Mouse (Mus musculus): ENCODE measurements at regions not wholly inside any gene's neighbourhood (a gene's known extent, or its start where the extent isn't known, plus 50 kb on each side); places are given as distances from the start of the nearest gene placed in this dataset.
A peak's percentile ranks its signal among the peaks of the same experiment; 100 is the strongest.
"Not testable (repeated sequence)": the region's sequence is repeated elsewhere in the genome, so short reads cannot be mapped to it uniquely, and the experiment has no call there.

DNA sequence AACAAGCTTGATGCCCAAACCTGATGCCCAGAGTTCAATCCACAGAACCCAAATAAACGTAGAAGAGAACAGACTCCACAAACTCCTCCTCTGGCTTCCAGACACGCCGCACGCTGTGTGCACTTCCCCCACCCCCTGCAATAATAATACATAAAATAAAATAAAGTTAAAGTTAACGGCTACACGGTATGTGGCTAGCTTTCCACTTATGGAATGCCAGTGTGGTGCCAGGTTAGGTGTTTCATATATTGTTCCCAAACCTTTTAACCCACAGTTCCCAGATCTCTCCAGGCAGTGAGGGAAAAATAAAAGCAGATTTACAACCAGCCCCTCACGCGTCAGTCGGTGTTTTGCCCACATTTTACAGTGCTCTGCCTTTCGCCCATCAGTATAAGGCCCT is 233.8 kb upstream of the Jarid2 start:
- H3K9me3 ChIP-seq (replicated peaks; ENCODE audit: control insufficient read depth, low read length): no peaks in the 10 kb centered on the region
- no peak overlapping the region for H3K27ac ChIP-seq (ENCODE audit: low read depth, low read length)
- no peaks in the 10 kb centered on the region for H3K36me3 ChIP-seq (ENCODE audit: control insufficient read depth, insufficient read depth, low read length)
- no peak overlapping the region for H3K4me3 ChIP-seq (ENCODE audit: low read depth, low read length)
- no peaks in the 10 kb centered on the region for H3K27me3 ChIP-seq (replicated peaks; ENCODE audit: control insufficient read depth, insufficient read depth, low read length)
- no peak for DNase-seq (ENCODE audit: low spot score)
- no peaks in the 10 kb centered on the region for H3K4me1 ChIP-seq (ENCODE audit: control insufficient read depth, insufficient read depth, low read length)
- ATAC-seq: no peak
- no peak overlapping the region for H3K9ac ChIP-seq (ENCODE audit: low read length)
- 91% methylated on average over 10 of the region's 10 CpGs for WGBS
- no peak overlapping the region for H3K4me2 ChIP-seq (ENCODE audit: low read length)

DNA sequence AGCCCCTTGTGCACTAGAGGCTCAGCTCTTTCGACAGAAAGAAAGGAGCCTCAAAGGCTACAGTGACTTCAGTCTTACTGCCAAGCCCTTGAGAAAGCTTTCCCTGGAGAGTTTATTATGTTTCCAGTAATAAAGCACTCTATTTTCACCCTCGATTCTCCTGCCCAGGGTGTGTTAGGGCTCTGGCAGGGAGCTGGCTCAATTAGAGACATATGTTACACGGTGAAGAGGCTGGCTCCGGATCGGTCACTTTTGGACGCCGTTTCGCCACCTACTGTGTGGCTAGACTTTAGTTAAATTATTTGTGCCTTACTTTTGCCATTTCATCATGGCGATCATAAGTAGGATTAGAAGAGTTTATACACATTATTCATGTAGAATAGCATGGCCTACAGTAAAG is 232.7 kb upstream of the Jarid2 start:
- DNase-seq (ENCODE audit: low spot score) (peak; percentile 46), ATAC-seq (no peak)
- no peaks in the 10 kb centered on the region for H3K36me3 ChIP-seq (ENCODE audit: control insufficient read depth, insufficient read depth, low read length)
- no peaks in the 10 kb centered on the region for H3K9me3 ChIP-seq (replicated peaks; ENCODE audit: control insufficient read depth, low read length)
- H3K9ac ChIP-seq (ENCODE audit: low read length): no peak overlapping the region
- no peak overlapping the region for H3K4me2 ChIP-seq (ENCODE audit: low read length)
- H3K4me3 ChIP-seq (ENCODE audit: low read depth, low read length): no peak overlapping the region
- no peaks in the 10 kb centered on the region for H3K27me3 ChIP-seq (replicated peaks; ENCODE audit: control insufficient read depth, insufficient read depth, low read length)
- H3K4me1 ChIP-seq (ENCODE audit: control insufficient read depth, insufficient read depth, low read length): peaks cover under 1% of the 10 kb centered on the region; the same call in 1 of the 2 replicates
- 46% methylated on average over 9 of the region's 9 CpGs for WGBS
- no peak overlapping the region for H3K27ac ChIP-seq (ENCODE audit: low read depth, low read length)

DNA sequence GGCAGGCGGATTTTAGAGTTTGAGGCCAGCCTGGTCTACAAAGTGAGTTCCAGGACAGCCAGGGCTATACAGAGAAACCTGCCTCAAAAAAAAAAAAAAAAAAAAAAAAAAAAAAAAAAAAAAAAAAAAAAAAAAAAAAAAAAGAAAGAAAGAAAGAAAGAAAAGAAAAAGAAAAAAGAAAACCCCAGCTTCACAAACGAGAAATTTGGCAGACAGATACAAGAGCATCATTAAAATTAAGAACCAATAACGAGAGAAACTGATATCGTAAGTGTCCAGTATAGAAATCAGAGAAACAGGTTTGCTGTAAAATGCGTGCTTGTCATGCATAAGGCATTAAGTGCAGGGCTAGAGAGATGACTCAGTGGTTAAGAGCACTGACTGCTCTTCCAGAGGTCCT is 228.4 kb upstream of the Jarid2 start:
- WGBS: 83% methylated on average over 5 of the region's 5 CpGs
- not testable (repeated sequence) for H3K27ac ChIP-seq (ENCODE audit: low read depth, low read length); H3K4me3 ChIP-seq (ENCODE audit: low read depth, low read length); H3K27me3 ChIP-seq (replicated peaks; ENCODE audit: control insufficient read depth, insufficient read depth, low read length); DNase-seq (ENCODE audit: low spot score); H3K9ac ChIP-seq (ENCODE audit: low read length); H3K4me2 ChIP-seq (ENCODE audit: low read length); H3K9me3 ChIP-seq (replicated peaks; ENCODE audit: control insufficient read depth, low read length); H3K36me3 ChIP-seq (ENCODE audit: control insufficient read depth, insufficient read depth, low read length); H3K4me1 ChIP-seq (ENCODE audit: control insufficient read depth, insufficient read depth, low read length); ATAC-seq

DNA sequence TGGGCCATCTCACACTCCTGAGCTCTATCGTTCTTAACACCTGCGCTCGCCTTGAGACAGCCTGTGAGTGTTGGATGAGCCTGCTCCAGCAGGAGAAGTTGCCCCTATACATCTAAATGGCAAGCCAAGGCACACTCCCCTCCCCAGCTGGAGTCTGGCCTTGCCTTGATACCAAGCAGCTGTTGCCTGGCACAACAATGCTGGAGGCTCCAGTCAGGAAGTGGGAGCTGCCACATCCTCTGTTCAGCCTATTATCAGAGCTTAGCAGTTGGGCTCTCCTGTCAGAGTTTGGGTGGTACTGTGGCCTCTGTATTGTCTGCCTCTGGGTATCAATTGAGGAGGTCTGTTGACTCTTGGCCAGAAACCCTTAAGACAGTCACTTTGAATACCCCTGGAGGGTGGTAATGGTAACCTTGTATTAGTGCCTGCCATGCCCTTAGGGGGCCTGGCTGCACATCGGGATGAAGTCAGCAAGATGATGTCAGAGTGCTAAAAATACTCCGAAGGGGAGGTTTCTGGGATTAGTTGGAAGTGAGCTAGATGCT is 227.4 kb upstream of the Jarid2 start:
- WGBS: 56% methylated on average over 5 of the region's 5 CpGs
- Histone ChIP-seq H3K4me1 (ENCODE audit: control insufficient read depth, insufficient read depth, low read length) (peaks cover 7% of the 10 kb centered on the region; the same call in 1 of the 2 replicates), H3K4me2 (ENCODE audit: low read length) (no peak overlapping the region), H3K9me3 (replicated peaks; ENCODE audit: control insufficient read depth, low read length) (no peaks in the 10 kb centered on the region), H3K4me3 (ENCODE audit: low read depth, low read length) (no peak overlapping the region), H3K9ac (ENCODE audit: low read length) (no peak overlapping the region), H3K27me3 (replicated peaks; ENCODE audit: control insufficient read depth, insufficient read depth, low read length) (no peaks in the 10 kb centered on the region), H3K27ac (ENCODE audit: low read depth, low read length) (no peak overlapping the region), H3K36me3 (ENCODE audit: control insufficient read depth, insufficient read depth, low read length) (no peaks in the 10 kb centered on the region)
- peak; percentile 46 for DNase-seq (ENCODE audit: low spot score)
- ATAC-seq: peak; percentile 37; the same call in 1 of the 2 replicates

DNA sequence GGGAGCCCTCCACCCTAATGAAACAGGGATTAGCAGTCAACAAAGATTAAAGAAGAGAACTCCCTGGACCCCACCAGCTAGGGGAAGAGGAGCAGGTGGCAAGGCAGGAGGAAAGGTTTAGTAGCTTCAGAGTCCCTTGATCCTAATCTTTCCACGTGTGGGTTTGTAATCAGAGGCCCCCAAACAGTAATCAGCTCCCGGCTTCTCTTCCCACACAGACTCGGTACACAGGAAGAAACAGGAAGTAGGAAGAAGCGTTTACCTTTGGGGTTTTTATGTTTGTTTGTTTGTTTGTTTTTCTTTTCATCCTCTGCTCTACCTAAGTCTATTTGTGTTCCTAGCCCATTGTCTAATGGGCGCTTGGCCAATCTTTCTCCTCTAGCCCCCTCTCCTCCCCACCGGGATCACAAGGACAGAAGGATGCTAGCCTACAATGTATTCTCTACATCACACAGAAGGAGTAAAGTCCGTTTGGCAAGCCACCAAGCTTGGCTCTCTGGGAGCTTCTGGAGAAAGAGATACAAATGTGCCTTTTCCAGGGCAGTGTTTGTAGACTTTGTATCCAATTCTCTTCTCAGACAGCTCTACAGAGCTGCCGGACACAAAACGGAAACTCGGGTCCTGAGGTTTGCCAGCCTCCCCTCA is 226.5 kb upstream of the Jarid2 start:
- DNase-seq (ENCODE audit: low spot score) (peak; percentile 39), ATAC-seq (no peak)
- Histone ChIP-seq H3K9me3 (replicated peaks; ENCODE audit: control insufficient read depth, low read length) (no peaks in the 10 kb centered on the region), H3K4me3 (ENCODE audit: low read depth, low read length) (no peak overlapping the region), H3K36me3 (ENCODE audit: control insufficient read depth, insufficient read depth, low read length) (no peaks in the 10 kb centered on the region), H3K9ac (ENCODE audit: low read length) (no peak overlapping the region), H3K27ac (ENCODE audit: low read depth, low read length) (no peak overlapping the region), H3K4me1 (ENCODE audit: control insufficient read depth, insufficient read depth, low read length) (peaks cover 7% of the 10 kb centered on the region; the same call in 1 of the 2 replicates), H3K27me3 (replicated peaks; ENCODE audit: control insufficient read depth, insufficient read depth, low read length) (no peaks in the 10 kb centered on the region), H3K4me2 (ENCODE audit: low read length) (no peak overlapping the region)
- 74% methylated on average over 10 of the region's 10 CpGs for WGBS

DNA sequence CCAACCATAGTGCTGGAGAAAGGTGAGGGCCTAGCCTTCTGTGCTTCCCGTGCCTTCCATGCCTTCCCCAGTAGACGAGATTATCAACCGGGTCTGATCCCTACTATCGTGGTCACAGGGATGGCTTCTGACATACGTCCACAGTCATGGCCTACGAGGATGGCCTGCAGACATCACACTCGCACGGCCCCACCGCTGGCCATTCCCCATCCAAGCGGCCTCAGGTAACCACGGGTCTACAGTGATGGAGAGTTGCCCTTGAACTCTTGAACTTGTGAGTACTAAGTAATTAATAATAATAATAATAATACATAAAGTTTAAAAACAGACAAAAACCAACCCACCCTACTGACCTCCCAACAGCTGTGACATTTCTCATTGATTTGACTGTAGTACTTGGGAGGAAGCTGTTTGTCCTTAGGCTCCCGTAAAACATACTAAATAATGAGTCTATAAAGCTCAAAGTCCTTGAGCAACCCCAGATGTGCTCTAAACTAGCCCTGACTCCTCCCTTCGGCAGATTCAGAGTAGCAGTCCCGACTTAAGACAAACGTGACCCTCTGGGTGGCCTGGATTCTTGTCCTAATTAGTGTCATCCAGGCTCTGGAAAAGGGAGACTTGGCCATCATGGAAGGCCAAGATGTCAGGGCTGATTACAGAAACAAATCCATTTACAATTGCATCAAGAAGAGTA is 225.9 kb upstream of the Jarid2 start:
- Histone ChIP-seq H3K27me3 (replicated peaks; ENCODE audit: control insufficient read depth, insufficient read depth, low read length) (no peaks in the 10 kb centered on the region), H3K4me2 (ENCODE audit: low read length) (no peak overlapping the region), H3K9ac (ENCODE audit: low read length) (no peak overlapping the region), H3K27ac (ENCODE audit: low read depth, low read length) (no peak overlapping the region), H3K4me3 (ENCODE audit: low read depth, low read length) (no peak overlapping the region), H3K4me1 (ENCODE audit: control insufficient read depth, insufficient read depth, low read length) (peaks cover 7% of the 10 kb centered on the region; the same call in 1 of the 2 replicates), H3K36me3 (ENCODE audit: control insufficient read depth, insufficient read depth, low read length) (no peaks in the 10 kb centered on the region), H3K9me3 (replicated peaks; ENCODE audit: control insufficient read depth, low read length) (no peaks in the 10 kb centered on the region)
- DNase-seq (ENCODE audit: low spot score): no peak
- ATAC-seq: no peak
- WGBS: 87% methylated on average over 15 of the region's 15 CpGs

DNA sequence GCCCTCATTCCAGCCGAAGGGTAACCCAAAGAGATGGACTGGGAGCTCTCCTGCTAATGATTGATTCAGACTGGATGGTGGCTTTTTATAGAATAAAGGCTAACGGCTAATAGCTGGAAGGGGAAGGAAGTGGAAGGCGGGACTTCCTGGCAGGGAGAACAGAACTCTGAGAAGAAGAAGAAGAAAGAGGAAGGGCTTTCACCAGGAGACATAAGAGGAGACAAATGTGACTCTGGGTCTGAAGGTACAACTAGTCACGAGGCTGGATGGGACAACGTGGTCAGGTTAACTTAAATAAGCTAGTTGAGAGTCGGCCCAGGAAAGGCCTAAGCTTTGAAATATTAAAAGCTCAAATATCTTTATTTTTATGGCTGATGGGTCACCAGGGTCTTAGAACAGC is 224.8 kb upstream of the Jarid2 start:
- Histone ChIP-seq H3K27me3 (replicated peaks; ENCODE audit: control insufficient read depth, insufficient read depth, low read length) (no peaks in the 10 kb centered on the region), H3K36me3 (ENCODE audit: control insufficient read depth, insufficient read depth, low read length) (no peaks in the 10 kb centered on the region), H3K9ac (ENCODE audit: low read length) (no peak overlapping the region), H3K9me3 (replicated peaks; ENCODE audit: control insufficient read depth, low read length) (no peaks in the 10 kb centered on the region), H3K27ac (ENCODE audit: low read depth, low read length) (no peak overlapping the region), H3K4me3 (ENCODE audit: low read depth, low read length) (no peak overlapping the region), H3K4me2 (ENCODE audit: low read length) (no peak overlapping the region), H3K4me1 (ENCODE audit: control insufficient read depth, insufficient read depth, low read length) (peaks cover 7% of the 10 kb centered on the region; the same call in 1 of the 2 replicates)
- DNase-seq (ENCODE audit: low spot score): no peak
- 92% methylated on average over 6 of the region's 6 CpGs for WGBS
- ATAC-seq: no peak

DNA sequence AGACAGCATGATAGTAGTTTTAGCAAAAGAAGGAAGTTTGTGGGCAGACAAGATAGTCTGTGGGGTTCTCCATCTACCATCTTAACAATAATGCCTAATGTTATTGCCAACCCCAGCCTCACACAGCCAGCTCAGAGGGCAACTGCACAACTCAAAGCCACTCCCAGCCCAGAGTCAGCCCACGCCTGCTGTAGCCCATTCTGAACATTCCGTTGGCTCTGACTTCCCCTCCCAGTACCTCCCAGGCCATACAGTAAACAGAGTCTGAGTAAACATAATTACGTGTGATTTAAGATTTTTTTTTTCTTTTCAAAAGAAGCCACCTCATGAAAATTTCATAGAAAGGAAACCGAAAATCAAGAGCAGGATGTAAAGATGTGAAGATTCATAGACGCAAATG is 222.3 kb upstream of the Jarid2 start:
- WGBS: 64% methylated on average over 5 of the region's 5 CpGs
- Histone ChIP-seq H3K9ac (ENCODE audit: low read length) (no peak overlapping the region), H3K4me1 (ENCODE audit: control insufficient read depth, insufficient read depth, low read length) (peaks cover 2% of the 10 kb centered on the region; the same call in 1 of the 2 replicates), H3K4me3 (ENCODE audit: low read depth, low read length) (no peak overlapping the region), H3K9me3 (replicated peaks; ENCODE audit: control insufficient read depth, low read length) (no peaks in the 10 kb centered on the region), H3K36me3 (ENCODE audit: control insufficient read depth, insufficient read depth, low read length) (no peaks in the 10 kb centered on the region), H3K27me3 (replicated peaks; ENCODE audit: control insufficient read depth, insufficient read depth, low read length) (no peaks in the 10 kb centered on the region), H3K27ac (ENCODE audit: low read depth, low read length) (no peak overlapping the region), H3K4me2 (ENCODE audit: low read length) (no peak overlapping the region)
- ATAC-seq (no peak), DNase-seq (ENCODE audit: low spot score) (no peak)

DNA sequence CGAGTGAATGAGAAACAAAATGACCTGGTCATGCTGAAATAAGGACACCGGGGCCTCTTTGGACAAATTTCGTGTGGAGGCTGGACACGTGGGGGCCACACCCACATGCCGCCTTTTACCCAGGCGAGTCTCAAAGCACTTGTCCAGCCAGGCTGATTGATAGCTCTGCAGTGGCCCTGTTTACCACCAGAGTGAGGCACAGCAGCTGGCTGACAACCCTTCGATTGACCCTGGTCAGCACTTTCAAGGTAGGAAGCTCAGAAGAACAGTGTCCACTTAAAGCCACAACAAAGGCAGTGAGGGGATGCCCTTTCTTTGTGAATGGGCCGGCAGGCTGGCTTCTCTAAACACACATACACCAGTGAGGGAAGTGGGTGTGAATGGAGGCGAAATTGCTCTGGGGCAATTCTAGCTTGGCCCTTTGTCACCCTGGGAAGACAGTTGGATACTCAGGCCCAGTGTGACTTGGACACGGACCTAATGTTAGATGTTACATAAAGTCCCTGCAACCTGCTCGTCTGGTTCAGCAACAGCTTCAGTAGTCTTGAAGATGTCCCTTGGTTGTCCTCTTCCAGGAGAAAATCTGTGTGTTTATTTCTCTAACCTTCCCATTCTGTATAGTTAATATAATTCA is 219.6 kb upstream of the Jarid2 start:
- no peaks in the 10 kb centered on the region for H3K9me3 ChIP-seq (replicated peaks; ENCODE audit: control insufficient read depth, low read length)
- no peaks in the 10 kb centered on the region for H3K36me3 ChIP-seq (ENCODE audit: control insufficient read depth, insufficient read depth, low read length)
- H3K27ac ChIP-seq (ENCODE audit: low read depth, low read length): no peak overlapping the region
- no peak for DNase-seq (ENCODE audit: low spot score)
- WGBS: 35% methylated on average over 11 of the region's 11 CpGs
- no peak for ATAC-seq
- H3K27me3 ChIP-seq (replicated peaks; ENCODE audit: control insufficient read depth, insufficient read depth, low read length): no peaks in the 10 kb centered on the region
- no peak overlapping the region for H3K4me2 ChIP-seq (ENCODE audit: low read length)
- H3K9ac ChIP-seq (ENCODE audit: low read length): no peak overlapping the region
- H3K4me1 ChIP-seq (ENCODE audit: control insufficient read depth, insufficient read depth, low read length): no peaks in the 10 kb centered on the region
- no peak overlapping the region for H3K4me3 ChIP-seq (ENCODE audit: low read depth, low read length)
